Mouse (Mus musculus) forebrain, embryonic 13.5 days (tissue): ENCODE measurements around the gene Cckbr. TPM values are rescaled to one million over a fixed set of nuclear protein-coding genes. Genes with fewer than 3 reads are reported as not detected.

Experiments
- ATAC-seq: fragments of 200-750 bp; cut with Nextera tagmentation; 2 replicates; pipeline ENCODE4 v1.8.0; 2017
- H3K27ac ChIP-seq: fragments of 300-500 bp; sonication (generic); 2 replicates; pipeline ENCODE4 v1.5.1; 2015; ENCODE audit warnings: inconsistent platforms, mild to moderate bottlenecking, moderate library complexity
- H3K27me3 ChIP-seq: fragments of 300-500 bp; sonication (generic); 2 replicates; pipeline ENCODE4 v1.6.1; 2015; ENCODE audit warnings: mild to moderate bottlenecking, inconsistent platforms
- H3K36me3 ChIP-seq: fragments of 300-500 bp; sonication (generic); 2 replicates; pipeline ENCODE4 v1.6.1; 2015; ENCODE audit warnings: mild to moderate bottlenecking, inconsistent platforms; ENCODE audit not compliant: poor library complexity, severe bottlenecking
- H3K4me1 ChIP-seq: fragments of 300-500 bp; sonication (generic); 2 replicates; pipeline ENCODE4 v1.6.1; 2015; ENCODE audit warnings: inconsistent platforms
- H3K4me2 ChIP-seq: fragments of 300-500 bp; sonication (generic); 2 replicates; pipeline ENCODE4 v1.6.1; 2015; ENCODE audit warnings: inconsistent platforms, mild to moderate bottlenecking, moderate library complexity
- H3K4me3 ChIP-seq: fragments of 300-500 bp; sonication (generic); 2 replicates; pipeline ENCODE4 v1.5.1; 2015; ENCODE audit warnings: mild to moderate bottlenecking, inconsistent platforms
- H3K9ac ChIP-seq: fragments of 300-500 bp; sonication (generic); 2 replicates; pipeline ENCODE4 v1.6.1; 2015; ENCODE audit warnings: mild to moderate bottlenecking, inconsistent platforms
- H3K9me3 ChIP-seq: fragments of 300-500 bp; sonication (generic); replicated peaks from 2 replicates; pipeline ENCODE4 v1.6.1; 2016; ENCODE audit warnings: inconsistent platforms
- WGBS: fragments of 180-500 bp; shearing (Covaris S2); methylation state at CpG from one replicate; pipeline ENCODE4 v1.1.7; 2015; 5-methylcytosine and 5-hydroxymethylcytosine counted together
- polyA plus RNA-seq: library from polyadenylated mRNA; unstranded; fragments of >200 nt; fragmentation: Nextera tagmentation; extraction: Ambion mirVana; gene quantifications from 2 replicates; pipeline ENCODE4 v1.2.1, GENCODE M21; 2015

Cckbr gene
- polyA plus RNA-seq, 1 experiment from 2014 or later = 0.21 TPM

DNA sequence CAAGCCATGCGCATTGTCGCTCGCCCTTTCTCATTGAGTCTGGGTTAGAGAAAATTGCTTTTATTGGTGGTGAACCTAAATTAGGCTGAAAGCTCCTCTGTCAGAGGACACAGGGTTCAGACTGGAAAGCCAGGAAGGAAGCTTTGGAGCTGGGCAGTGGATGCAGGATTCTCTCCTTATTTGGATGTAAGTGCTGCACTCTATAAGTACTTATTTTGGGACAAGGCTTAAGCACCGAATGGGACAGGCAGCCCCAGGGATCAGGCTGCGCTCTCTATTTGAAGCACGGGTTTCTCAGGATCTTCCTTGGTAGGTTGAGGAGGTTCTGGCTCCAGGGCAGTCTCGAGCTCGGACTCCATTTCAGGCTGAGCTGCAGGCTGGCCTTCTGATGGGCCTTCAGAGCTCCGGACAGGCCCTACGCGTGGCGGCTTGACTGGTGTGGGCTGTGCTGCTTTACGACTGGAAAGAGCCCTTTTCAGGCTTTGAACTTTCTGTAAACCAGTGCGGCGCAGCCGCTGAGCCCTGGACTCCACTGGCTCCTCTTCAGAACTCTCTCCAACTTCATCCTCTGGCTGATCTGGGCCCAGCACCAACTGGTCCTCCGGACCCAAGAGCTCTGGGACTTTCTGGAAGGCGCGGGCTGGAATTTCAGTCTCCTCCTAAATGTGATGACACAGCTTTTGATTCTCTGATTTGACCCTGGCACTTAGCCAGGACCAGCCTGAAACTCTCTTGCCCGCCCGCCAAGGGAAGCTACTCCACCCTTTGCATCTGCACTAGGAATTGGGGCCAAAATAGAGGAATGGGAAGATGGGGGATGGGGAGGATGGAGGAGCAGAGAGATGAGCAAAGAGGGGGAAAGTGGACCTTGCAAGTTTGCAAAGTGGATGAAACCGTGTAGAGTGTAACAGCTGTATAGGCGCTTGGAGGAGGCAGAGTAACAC, 55.3 kb downstream of the Cckbr start:
- H3K27ac ChIP-seq = no peak overlapping the region; the same call in 1 of the 2 replicates
- 67% methylated on average over 23 of the region's 23 CpGs for WGBS
- no peak for ATAC-seq
- peak overlapping the region; percentile 45 for H3K4me3 ChIP-seq
- peak overlapping the region; percentile 68 for H3K4me2 ChIP-seq
- H3K36me3 ChIP-seq = no peaks in the 10 kb centered on the region
- H3K9ac ChIP-seq = peak overlapping the region; percentile 69; the same call in 1 of the 2 replicates
- peaks cover 6% of the 10 kb centered on the region for H3K27me3 ChIP-seq
- H3K9me3 ChIP-seq = no peaks in the 10 kb centered on the region
- peaks cover 30% of the 10 kb centered on the region for H3K4me1 ChIP-seq

DNA sequence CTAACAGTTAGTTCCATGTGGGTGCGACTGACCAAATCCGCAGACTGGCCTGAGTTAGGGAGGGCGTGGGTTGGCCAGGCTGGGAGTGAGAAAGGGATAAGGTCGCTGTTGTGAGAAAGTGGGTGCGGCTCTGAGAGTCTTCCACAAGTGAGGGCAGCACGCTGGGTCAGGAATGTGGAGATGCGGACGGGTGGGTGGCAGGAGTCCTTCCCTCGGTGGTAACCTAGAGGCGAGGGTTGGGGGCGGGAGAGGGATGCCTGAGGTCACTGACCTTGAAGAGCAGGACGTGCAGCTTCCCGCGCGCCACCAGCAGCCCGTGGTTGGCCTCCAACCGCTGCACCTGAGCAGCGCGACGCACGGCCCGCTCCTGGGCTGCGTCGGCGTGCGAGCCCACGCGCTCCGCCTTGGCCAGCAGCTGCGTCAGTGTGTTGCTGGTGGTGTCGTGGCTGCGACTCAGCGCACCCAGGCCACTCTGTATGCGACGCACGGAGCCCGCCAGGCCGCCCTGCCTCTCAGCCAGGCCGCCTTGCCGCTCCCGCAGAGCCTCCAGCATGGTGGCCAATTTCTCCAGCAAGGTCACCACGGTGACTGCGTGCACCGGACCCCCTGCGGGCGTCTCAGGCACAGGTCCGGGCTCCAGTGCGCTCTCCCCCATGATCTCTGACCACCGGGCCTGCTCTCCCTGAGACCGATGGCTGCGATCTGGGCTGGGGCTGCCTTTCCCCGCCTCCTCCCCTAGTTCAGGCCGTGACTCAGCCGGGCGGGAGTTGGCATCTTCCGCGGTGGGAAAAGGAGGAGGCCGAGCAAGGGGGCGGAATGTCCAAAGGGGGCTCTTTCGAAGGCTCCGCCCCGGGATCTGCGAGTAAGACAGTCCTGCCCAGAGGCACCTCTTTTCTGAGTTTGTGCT, 56.2 kb downstream of the Cckbr start, which contains the start of gene Cavin3:
TSS of gene Cavin3 (minus strand) at position 796 of the 907 bp plus-strand sequence.
- H3K4me3 ChIP-seq = peak within 1 kb of the TSS; percentile 45
- 3% methylated on average over 62 of the region's 63 CpGs for WGBS
- ATAC-seq = peak; percentile 92

DNA sequence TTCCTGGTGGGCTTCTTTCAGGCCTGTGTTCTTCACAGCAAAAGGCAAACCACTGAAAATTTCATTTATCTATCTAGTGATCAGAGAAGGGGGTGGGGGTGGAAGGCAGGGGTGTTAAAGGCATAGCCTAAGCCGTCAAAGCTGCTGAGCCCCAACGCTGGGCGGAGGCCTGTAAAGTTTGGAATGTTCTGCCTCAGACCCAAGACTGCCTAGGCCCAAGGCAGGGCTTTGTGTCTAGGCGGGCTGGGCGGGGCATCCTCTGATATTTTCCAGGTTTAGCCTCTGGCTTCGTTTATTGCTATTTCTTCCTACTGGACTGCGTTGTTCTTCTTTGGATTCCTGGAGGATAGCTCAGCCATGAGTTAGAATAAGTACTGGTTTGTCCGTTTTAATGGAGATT, 56.9 kb downstream of the Cckbr start:
- peak; percentile 41 for ATAC-seq
- peak overlapping the region; percentile 68 for H3K4me2 ChIP-seq
- peaks cover 6% of the 10 kb centered on the region for H3K27me3 ChIP-seq
- H3K27ac ChIP-seq = no peak overlapping the region
- H3K9me3 ChIP-seq = no peaks in the 10 kb centered on the region
- WGBS = 48% methylated on average over 8 of the region's 8 CpGs
- peaks cover 30% of the 10 kb centered on the region for H3K4me1 ChIP-seq
- peak overlapping the region; percentile 45 for H3K4me3 ChIP-seq
- H3K36me3 ChIP-seq = no peaks in the 10 kb centered on the region
- peak overlapping the region; percentile 69; the same call in 1 of the 2 replicates for H3K9ac ChIP-seq

More for the DNA sequence above, 56.2 kb downstream of the Cckbr start, which contains the start of gene Cavin3:
- Histone ChIP-seq H3K27ac (peak within 1 kb of the TSS; percentile 28; the same call in 1 of the 2 replicates), H3K27me3 (peaks cover 6% of the 10 kb centered on the region), H3K9me3 (no peaks in the 10 kb centered on the region), H3K9ac (peak within 1 kb of the TSS; percentile 69), H3K4me1 (peaks cover 30% of the 10 kb centered on the region), H3K4me2 (peak within 1 kb of the TSS; percentile 68), H3K36me3 (no peaks in the 10 kb centered on the region)

DNA sequence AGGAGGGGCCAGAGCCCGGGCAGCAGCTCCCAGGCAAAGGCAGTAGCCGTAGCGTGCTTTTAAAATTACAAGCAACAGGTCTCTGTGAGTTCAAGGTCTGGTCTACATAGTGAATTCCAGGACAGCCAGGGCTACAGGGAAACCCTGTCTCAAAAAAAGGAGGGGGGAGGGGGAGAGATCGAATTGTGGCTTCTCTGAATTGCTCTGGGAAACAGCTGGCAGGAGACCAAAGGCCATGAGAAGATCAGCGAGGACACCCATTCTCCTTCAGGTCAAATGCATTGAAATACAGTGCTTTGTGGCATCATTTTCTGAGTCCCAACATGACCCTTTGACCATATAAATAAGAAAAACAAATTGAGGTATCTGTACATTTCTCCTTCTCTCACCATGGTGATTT, 59.5 kb downstream of the Cckbr start:
- Histone ChIP-seq H3K36me3 (no peaks in the 10 kb centered on the region), H3K27ac (no peak overlapping the region), H3K9ac (no peak overlapping the region), H3K4me1 (peaks cover 26% of the 10 kb centered on the region), H3K27me3 (peaks cover 3% of the 10 kb centered on the region; the same call in 1 of the 2 replicates), H3K4me2 (no peak overlapping the region), H3K9me3 (no peaks in the 10 kb centered on the region), H3K4me3 (no peak overlapping the region)
- WGBS = 78% methylated on average over 5 of the region's 5 CpGs
- no peak for ATAC-seq

DNA sequence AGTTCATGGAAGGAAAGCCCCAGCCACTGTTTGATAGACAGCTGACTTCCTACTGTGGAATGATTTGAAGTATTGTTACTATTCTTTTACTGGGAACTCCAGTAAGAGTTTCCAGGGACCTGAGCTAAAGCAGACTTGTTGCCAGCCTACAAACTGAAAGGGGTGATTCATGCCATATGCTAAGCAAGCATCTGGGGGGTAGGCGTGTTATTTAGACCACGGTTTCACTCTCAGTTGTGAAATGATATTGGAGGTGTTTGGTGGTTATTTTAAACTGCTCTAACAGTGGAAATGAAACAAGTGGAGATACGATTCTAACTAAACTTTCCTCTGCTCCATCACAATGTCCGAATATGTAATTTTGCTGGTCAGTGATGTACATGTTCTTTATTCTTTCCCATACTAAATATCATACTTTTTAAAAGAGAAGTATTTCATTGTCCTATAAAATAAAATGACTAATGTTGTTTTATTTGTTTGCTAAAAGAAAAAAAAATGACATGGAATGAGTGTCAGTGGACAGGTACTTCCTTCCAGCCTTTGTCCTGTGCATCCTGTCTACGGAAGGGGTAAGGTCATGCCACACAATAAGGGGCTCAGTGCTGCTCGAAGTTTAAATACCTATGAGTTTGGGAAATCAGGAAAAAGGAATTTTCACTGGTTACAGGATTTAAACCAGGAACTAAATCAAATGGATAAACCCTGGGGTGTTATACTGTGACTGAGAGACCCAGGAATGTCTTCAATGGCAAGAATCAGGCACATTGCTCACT, 61.8 kb downstream of the Cckbr start:
- no peaks in the 10 kb centered on the region for H3K27me3 ChIP-seq
- H3K4me3 ChIP-seq = no peak overlapping the region
- no peak for ATAC-seq
- no peak overlapping the region for H3K9ac ChIP-seq
- no peak overlapping the region for H3K4me2 ChIP-seq
- no peaks in the 10 kb centered on the region for H3K36me3 ChIP-seq
- H3K27ac ChIP-seq = no peak overlapping the region
- H3K9me3 ChIP-seq = no peaks in the 10 kb centered on the region
- 85% methylated on average over 6 of the region's 6 CpGs for WGBS
- 0 out of 2 replicates have a peak, but pooled peaks cover 3% of the 10 kb centered on the region for H3K4me1 ChIP-seq

DNA sequence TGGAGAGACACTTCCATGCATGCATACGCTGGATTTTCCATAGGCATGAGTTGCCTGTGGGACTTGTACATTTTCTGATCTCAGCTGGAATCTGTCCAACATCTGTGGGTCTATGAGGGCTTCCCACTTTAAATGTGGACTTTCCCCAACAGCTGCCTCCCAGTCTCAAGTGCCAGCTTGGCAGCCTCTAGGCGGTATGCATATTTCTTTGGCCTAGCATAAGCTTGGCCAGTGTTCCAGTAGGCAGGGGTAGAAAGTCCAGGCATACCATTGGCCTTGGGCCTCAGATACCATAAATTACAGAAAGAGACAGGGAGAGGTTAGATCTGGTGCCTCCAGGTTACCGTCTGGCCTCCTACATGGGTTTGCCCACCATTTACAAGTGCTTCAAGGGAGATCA, 72.3 kb downstream of the Cckbr start:
- Histone ChIP-seq H3K9ac (no peak overlapping the region), H3K27ac (no peak overlapping the region), H3K27me3 (no peaks in the 10 kb centered on the region), H3K9me3 (no peaks in the 10 kb centered on the region), H3K4me2 (no peak overlapping the region), H3K36me3 (no peaks in the 10 kb centered on the region), H3K4me1 (no peaks in the 10 kb centered on the region), H3K4me3 (no peak overlapping the region)
- ATAC-seq = no peak
- 94% methylated on average over 3 of the region's 3 CpGs for WGBS

DNA sequence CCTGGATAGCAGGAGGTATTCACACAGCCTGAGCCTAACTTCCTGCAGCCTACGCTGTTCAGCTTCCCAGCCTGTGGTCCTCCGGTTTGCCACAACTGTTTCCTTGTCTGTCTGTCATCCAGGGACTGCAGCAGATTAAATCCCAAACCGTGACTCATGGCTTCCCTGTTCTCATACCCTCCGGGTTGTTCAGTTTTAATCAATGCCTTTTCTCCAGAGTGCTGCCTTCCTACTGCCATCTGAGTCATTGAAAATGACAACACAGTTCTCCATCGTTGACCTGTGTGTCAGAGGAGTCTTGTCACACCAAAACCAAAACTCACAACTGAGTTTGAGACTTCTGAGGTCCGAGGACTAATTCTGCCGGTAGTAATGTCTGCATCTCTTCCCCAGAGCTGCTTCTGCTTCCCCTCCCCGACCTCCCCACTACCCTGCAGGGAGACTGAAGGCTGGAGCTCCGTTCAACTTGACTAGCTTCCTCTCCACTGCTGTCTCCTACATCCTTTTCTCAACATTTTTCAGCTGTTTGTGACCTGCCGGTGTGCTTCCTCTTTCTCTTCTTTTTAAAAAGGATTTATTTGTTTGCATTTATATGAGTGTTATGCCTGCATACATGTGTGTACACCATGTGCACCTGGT, 73.4 kb downstream of the Cckbr start:
- no peaks in the 10 kb centered on the region for H3K27me3 ChIP-seq
- 73% methylated on average over 10 of the region's 10 CpGs for WGBS
- H3K4me3 ChIP-seq = no peak overlapping the region
- no peaks in the 10 kb centered on the region for H3K9me3 ChIP-seq
- H3K4me2 ChIP-seq = no peak overlapping the region
- no peak overlapping the region for H3K27ac ChIP-seq
- no peaks in the 10 kb centered on the region for H3K4me1 ChIP-seq
- ATAC-seq = no peak
- no peaks in the 10 kb centered on the region for H3K36me3 ChIP-seq
- H3K9ac ChIP-seq = no peak overlapping the region

DNA sequence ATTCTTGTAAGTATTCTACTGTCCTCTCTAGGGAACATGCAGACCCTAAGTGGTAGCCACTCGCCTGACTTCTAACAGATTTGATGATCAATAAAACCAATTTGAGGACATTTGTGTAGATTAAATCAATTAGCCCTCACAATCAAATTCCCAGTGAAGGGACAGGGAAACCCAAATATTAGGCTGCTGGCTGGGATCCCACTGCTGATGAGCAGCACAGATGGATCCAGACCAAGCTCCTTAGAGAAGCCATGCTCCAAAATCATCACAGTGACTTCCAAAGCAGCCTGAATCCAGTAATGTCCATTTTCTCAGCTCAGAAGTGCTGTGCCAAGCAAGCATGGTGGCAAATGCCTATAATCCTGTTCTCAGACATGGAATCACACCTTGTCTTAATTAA, 74.1 kb downstream of the Cckbr start:
- H3K36me3 ChIP-seq = no peaks in the 10 kb centered on the region
- no peak for ATAC-seq
- 94% methylated on average over 1 of the region's 1 CpGs for WGBS
- H3K4me1 ChIP-seq = no peaks in the 10 kb centered on the region
- H3K4me2 ChIP-seq = no peak overlapping the region
- no peak overlapping the region for H3K4me3 ChIP-seq
- no peaks in the 10 kb centered on the region for H3K9me3 ChIP-seq
- H3K27ac ChIP-seq = no peak overlapping the region
- no peak overlapping the region for H3K9ac ChIP-seq
- no peaks in the 10 kb centered on the region for H3K27me3 ChIP-seq

DNA sequence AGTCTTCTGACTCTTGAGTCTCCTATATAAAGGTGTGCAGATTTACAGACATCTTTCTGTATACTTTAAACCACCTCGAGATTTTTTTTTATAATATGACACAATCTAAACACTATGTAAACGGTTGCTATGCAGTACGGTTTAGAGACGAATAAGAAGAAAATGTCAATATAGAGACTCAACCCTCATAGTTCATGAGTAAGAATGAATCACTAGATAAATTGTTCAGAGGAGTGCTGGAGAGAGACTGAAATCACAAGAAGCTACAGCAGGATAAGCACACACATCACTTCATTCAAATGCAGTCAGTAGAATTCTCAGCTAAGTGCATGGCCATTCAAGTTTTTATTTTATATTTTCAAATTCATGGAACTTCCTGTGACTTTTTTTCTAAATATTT, 76.5 kb downstream of the Cckbr start:
- WGBS = 94% methylated on average over 4 of the region's 4 CpGs
- Histone ChIP-seq H3K27me3 (no peaks in the 10 kb centered on the region), H3K9ac (no peak overlapping the region), H3K4me1 (no peaks in the 10 kb centered on the region), H3K9me3 (no peaks in the 10 kb centered on the region), H3K36me3 (no peaks in the 10 kb centered on the region), H3K27ac (no peak overlapping the region), H3K4me3 (no peak overlapping the region), H3K4me2 (no peak overlapping the region)
- ATAC-seq = no peak

DNA sequence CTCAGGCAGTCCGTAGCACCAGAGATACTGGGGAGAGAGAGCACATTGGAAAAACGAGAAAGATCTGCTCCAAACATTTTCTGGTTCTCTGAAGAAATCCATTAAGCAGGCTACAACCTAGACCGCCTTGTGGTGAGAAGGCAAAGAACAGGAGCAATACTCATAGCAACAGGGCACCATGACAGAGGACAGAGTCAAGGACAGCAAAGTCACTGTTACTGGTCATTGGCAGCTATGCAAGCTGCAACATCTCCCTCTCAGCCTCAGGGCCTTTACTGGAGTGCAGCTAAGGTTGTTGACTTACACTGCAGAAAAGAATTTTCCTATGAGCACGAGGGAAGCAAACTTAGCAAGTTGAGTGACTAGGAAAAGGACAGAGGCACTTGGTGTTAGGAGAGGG, 81.7 kb downstream of the Cckbr start:
- H3K36me3 ChIP-seq = no peaks in the 10 kb centered on the region
- no peak overlapping the region for H3K4me2 ChIP-seq
- no peak overlapping the region for H3K4me3 ChIP-seq
- H3K9me3 ChIP-seq = no peaks in the 10 kb centered on the region
- H3K27me3 ChIP-seq = no peaks in the 10 kb centered on the region
- no peaks in the 10 kb centered on the region for H3K4me1 ChIP-seq
- H3K9ac ChIP-seq = no peak overlapping the region
- 79% methylated on average over 4 of the region's 4 CpGs for WGBS
- no peak overlapping the region for H3K27ac ChIP-seq
- no peak for ATAC-seq

DNA sequence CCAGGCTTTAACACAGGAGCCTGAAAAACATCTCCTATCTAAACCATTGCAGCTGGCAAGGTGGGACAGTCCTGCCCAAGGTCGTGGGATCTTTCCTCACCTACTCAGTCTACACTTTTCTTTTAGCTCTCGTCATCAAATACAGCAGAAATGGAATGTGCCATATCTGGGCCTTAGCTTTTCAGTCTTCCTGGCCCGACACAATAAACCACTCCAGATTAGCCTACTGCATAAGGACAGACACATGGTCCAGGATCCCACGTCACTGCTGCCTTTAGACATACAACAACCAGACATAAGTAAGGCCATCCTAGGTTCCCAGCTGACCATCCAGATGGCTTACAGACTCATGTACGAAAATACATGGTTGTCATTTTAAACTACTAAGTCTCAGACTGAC, 84.6 kb downstream of the Cckbr start:
- no peak overlapping the region for H3K27ac ChIP-seq
- whole genome bisulfite sequencing = 82% methylated on average over 5 of the region's 5 CpGs
- no peaks in the 10 kb centered on the region for H3K9me3 ChIP-seq
- H3K9ac ChIP-seq = no peak overlapping the region
- no peak for ATAC-seq
- no peak overlapping the region for H3K4me3 ChIP-seq
- peaks cover 2% of the 10 kb centered on the region; the same call in 1 of the 2 replicates for H3K4me1 ChIP-seq
- no peak overlapping the region for H3K4me2 ChIP-seq
- H3K27me3 ChIP-seq = no peaks in the 10 kb centered on the region
- H3K36me3 ChIP-seq = no peaks in the 10 kb centered on the region
